Mouse (Mus musculus) brain, embryonic 14.5 days (tissue): ENCODE data around the gene Enam. TPM values are rescaled to one million over a fixed set of nuclear protein-coding genes. Genes with fewer than 3 reads are reported as not detected.
"Not testable (repeated sequence)": the region's sequence is repeated elsewhere in the genome, so short reads cannot be mapped to it uniquely, and the experiment has no call there.

Experiments
- DNase-seq: peaks from one replicate; pipeline ENCODE4 v3.0.0-alpha.2; 2011; ENCODE audit warnings: low read depth
- CTCF ChIP-seq: fragments of 200-500 bp; IDR thresholded peaks from 2 replicates; pipeline ENCODE4 v1.5.1; 2012; ENCODE audit warnings: inconsistent platforms, mild to moderate bottlenecking, moderate library complexity, borderline replicate concordance; ENCODE audit not compliant: insufficient read depth, insufficient read length; ENCODE audit errors: extremely low read depth
- POLR2A ChIP-seq: fragments of 200-500 bp; IDR thresholded peaks from 2 replicates; pipeline ENCODE4 v1.6.1; 2012; ENCODE audit warnings: mild to moderate bottlenecking, inconsistent platforms, borderline replicate concordance; ENCODE audit not compliant: poor library complexity, insufficient read depth, insufficient read length, severe bottlenecking; ENCODE audit errors: extremely low read depth
- polyA plus RNA-seq: library from polyadenylated mRNA; depleted of rRNA; stranded (reverse); fragments of >200 nt; gene quantifications from 2 replicates; pipeline ENCODE4 v1.2.3, GENCODE M21; 2012; rRNA removed

Gene Enam
- polyA plus RNA-seq, 1 experiment, result not detected

DNA sequence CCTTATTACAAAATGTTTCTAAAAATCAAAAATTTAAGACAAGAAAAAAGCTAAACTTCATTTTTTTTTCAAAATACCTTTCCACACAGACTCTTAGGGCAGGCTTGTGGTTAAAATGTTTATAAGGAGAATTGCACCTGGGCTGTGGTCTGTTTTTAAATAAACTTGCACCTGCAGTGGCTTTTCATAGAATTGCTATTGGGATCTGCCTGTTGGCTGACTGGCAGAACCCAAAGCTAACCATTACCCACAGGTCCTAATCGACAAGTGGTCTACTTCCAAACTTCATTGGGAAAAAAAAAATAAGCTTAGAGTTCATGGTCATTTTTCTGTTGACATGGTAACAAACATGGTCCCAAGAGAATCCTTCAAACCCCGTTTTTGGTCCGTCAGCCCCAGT, 46.9 kb downstream of the Enam start:
- no peak for DNase-seq
- TF ChIP-seq POLR2A, result no peak
- TF ChIP-seq CTCF, result no peak

GRCm38 (mm10) chr5:88540845-88541244, 53.1 kb downstream of the Enam start:
- no peak for DNase-seq
- TF ChIP-seq CTCF (no peak), POLR2A (no peak)

GRCm38 (mm10) chr5:88542651-88543282, 55.0 kb downstream of the Enam start:
- DNase-seq, result peak; percentile 69
- peak; percentile 38; the same call in 1 of the 2 replicates for TF ChIP-seq CTCF
- no peak for TF ChIP-seq POLR2A

- DNase-seq, result not testable (repeated sequence)
Measured at GRCm38 (mm10) chr5:88544411-88544810, 56.6 kb downstream of the Enam start.

GRCm38 (mm10) chr5:88545536-88545935, 57.8 kb downstream of the Enam start:
- no peak for TF ChIP-seq CTCF
- DNase-seq, result no peak

DNA sequence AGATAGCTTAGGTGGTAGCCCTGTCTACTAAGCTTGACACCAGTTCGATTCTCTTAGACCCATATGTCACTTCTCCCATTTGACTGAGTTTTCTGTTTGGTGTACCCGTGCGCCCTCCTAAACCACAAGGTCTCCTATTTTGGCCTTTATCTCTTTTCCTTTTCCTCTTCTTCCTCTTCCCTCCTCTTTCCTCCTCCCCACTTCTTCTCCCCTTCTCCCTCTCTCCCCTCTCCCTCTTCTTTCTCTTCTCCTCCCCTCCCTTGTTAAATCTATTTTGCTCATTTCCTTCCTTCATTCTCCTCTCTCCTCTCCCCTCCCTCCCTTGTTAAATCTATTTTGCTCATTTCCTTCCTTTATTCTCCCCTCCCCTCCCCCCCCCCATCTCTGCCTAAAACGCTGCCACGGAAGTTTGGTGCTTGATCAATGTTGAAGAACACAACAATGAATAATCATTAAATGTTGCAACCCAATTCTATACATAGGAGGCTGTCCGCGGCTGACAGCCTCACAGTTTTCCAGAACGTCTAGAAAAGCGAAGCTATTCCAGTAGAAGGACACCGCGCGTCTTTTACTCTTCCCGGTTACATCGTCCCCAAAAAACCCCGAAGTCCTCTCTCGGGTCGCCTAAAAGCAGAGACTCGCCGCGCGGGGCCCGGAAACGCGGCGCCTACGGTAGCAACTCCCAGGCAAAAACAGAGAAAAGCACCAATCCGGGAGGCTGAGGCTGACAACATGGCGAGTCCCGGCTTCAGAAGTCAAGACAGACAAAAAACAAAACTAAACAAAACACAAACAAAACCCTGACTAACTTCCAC, 65.7 kb downstream of the Enam start:
- DNase-seq, result peak; percentile 29
- no peak for TF ChIP-seq CTCF
- no peak for TF ChIP-seq POLR2A

- TF ChIP-seq CTCF (peak; percentile 83), POLR2A (peak; percentile 89)
- DNase-seq, result peak; percentile 99
Measured at GRCm38 (mm10) chr5:88554086-88554886, 66.5 kb downstream of the Enam start, which contains the start of gene Utp3. TSS of gene Utp3 (plus strand) at chr5:88554462.

Other genes starting within 250 kb of the Enam start
- gene Gm7714, start 219.1 kb upstream of the Enam start, polyA plus RNA-seq, result not detected in 2 replicates
- gene Prol1, start 170.7 kb upstream of the Enam start, polyA plus RNA-seq, result not detected in 2 replicates
- not detected in 2 replicates for gene Amtn, start 111.9 kb upstream of the Enam start, polyA plus RNA-seq
- 0.41 TPM in 1 of 2 replicates, not detected in the other for gene Ambn, start 32.0 kb upstream of the Enam start, polyA plus RNA-seq
- gene Jchain, start 39.9 kb downstream of the Enam start, polyA plus RNA-seq, result 0.96 and 1.1 TPM in 2 replicates
- gene Utp3, start 66.5 kb downstream of the Enam start, polyA plus RNA-seq, result 24.4 and 31.7 TPM in 2 replicates
- 121 and 180 TPM in 2 replicates for gene Rufy3, start 77.1 kb downstream of the Enam start, polyA plus RNA-seq
- gene Grsf1, start 188.2 kb downstream of the Enam start, polyA plus RNA-seq, result 64.1 and 67.5 TPM in 2 replicates
- gene Mob1b, start 232.9 kb downstream of the Enam start, polyA plus RNA-seq, result 14.1 and 16.6 TPM in 2 replicates